Mouse (Mus musculus) inflammation-experienced regulatory T-cells, adult 16 weeks (primary cell): Measurements from ENCODE around the gene Mcm3ap. TPM values are rescaled to one million over a fixed set of nuclear protein-coding genes. Genes with fewer than 3 reads are reported as not detected.

ENCODE experiments used
- polyA plus RNA-seq: library from polyadenylated mRNA; unstranded; fragments of 100-300 nt; shearing (Covaris generic); gene quantifications from one replicate; pipeline ENCODE4 v1.2.1, GENCODE M21; 2017

Gene Mcm3ap
- polyA plus RNA-seq: 91.4 TPM

DNA sequence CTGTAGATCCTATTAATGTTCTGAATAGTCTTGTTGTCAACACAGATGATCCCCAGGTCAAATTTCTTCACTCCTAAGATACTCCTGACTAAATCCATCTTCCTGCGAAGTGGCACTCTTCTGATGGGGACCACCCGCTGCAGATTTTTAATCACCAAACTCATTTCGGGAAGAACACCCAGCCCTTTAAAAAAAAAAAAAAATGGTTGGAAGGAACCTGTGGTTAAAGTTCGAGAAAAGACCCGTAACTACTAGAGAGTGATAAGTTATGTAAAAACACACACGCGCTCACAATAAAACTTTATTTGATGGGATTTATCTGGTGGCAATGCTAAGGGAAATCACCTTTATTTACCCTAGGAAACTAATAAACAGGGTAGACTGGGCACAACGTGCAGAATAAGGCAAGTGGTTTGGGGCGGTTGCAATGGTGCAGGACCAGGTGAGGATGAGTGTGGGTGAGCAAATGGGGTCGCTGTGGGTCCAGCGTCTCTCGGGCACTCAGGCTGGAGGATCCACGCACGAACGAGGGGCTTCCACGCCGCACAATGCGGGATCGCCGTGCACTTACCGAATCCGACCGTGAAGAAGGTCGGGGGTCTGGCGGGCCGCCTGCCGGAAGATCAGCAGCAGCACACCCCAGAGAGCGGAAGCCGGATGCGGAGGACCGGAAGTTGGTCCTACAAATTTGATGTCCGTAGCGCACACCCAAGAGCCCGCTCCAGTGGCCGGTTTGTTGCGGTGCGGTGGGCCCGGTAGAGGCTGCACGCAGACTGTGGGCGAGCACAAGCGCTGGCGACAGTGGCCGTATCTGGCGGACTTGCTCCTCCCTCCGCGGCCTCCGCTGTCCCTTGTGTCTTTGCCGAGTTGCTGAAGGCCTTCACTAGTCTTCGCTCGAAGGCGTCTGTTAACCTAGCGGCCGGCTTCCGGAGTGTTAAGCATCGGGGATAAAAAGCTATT lies at the start of gene Mcm3ap, which contains the start of gene Ybey:
Gene Mcm3ap (plus strand): TSS at position 725 of the 960 bp plus-strand sequence.
Gene Ybey (minus strand): TSS at position 912 of the 960 bp plus-strand sequence.

DNA sequence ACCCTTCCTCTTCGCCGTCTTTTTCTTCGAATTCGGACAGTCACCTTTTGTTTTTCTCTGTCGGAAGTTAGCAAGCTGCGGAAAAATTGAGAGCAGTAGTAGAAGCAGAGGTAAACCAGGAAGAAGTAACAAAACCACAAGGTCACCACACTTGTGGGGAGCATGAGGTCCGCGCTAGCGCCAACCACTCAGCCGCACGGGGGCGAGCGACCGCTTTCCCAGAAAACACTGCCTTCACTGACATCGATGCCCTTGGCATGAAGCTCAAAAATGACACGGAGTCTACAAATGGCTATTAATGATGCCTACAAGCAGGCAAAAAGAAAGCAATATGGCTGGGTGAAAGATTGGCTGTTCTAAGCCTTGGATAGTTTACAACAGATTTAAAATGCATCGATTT lies 28.4 kb upstream of the Mcm3ap start, which contains the start of gene AC141477.1:
Gene AC141477.1 (minus strand): TSS at position 164 of the 400 bp plus-strand sequence.

DNA sequence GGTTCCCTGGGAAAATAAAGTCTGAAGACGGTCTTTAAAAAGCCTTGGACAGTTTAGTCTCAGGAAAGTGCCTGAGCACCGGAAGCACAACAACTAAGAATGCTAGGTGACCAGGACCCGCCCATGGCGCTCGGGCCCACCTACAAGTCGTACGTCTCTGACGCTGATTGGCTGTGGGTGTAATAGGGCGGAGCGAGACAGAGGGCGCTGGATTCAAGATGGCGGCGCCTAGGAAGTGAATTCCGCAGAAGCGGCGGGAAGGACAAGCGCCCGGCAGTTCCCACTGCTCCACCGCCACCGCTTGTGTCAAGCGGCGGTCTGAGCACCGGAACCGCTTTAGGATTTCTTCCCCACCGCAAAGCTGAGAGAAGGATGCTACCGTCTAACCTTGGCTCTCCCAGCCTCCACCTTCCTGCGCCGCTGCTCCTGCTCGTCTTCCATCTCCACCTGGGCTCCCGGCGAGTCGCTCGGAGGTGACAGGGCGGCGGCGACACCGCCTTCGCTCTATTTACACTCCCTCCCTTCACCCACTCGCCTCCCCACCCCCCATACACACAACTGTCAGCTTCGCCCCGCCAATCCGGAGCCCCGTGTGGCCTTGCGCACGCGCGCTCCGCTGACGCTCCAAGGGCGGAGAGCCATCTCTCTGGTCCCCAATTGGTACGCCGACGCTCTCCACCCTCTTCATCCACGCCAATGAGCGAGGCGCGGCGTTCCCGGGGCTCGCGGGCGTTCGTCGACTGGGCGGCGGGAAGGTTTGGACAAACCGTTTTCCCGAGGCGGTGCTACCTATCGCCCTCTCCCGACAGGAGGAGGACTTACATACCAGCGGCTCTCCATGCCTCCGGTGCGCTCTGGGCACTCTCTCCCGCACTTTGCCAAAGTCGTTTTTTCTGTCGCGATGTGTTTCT lies 26.3 kb upstream of the Mcm3ap start, which contains the start of gene Pcnt:
Gene Pcnt (minus strand): TSS at position 609 of the 911 bp plus-strand sequence.

DNA sequence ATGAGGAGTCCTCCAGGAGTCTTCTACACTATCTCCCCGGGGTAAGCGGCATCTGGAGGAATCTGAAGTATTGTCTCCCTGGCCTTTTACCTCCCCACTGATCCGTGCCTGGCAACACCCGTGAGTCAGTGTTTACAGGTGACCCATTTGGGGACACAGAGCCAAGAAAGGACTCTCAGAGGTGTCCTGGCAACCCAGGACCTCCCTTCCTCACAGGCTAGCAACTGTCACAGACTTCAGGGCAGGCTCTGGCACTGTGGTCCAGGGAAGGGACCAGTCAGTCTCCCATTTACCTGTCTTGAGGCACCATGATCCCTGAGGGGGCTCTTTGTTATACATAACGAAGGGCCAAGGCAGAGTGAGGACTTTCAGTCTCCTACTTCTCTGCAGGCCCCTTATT lies 19.9 kb upstream of the Mcm3ap start, which contains the start of gene 2610028H24Rik:
Gene 2610028H24Rik (plus strand): TSS at position 231 of the 400 bp plus-strand sequence.

DNA sequence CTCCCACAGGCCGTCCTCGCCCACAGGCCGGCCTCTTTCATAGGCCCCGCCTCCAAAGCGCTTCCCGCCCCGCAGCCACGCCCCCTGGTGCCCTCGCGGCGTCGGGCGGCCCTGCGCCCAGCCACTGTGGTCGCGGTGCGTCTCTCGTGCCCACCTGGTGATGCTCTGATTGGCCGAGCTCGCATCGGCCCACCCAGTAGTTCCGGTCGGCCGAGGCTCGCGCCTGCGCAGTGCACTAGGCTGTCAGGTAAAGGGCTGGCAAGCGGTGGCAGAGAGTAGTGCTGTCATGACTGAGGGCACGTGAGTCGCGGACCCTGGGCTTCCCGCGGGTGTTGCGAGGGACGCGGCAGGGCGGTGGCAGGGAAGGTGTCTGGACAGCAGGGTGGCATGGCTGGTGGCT lies 62.6 kb downstream of the Mcm3ap start, which contains the start of gene Lss:
Gene Lss (plus strand): TSS at position 214 of the 400 bp plus-strand sequence.

DNA sequence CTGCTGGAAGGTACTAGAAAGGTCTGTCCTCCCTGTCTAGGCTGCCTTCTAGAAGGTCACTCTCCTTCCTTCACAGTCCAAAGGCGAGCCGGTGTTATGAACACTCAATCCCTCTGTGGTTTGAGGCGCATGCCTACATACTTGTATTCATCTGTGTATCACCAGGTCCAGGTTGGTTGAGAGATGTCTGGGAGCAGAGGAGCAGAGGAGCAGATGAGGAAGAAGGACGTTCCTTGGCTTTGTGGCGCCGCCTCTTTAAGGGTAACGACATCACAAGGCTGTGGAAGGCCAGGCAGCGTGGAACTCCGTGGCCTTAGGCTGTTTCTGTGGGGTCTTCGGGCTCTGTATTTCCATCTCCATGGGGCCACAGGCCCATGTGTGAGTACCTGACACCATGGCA lies 93.2 kb downstream of the Mcm3ap start, which contains the start of gene Spatc1l:
Gene Spatc1l (plus strand): TSS at position 301 of the 400 bp plus-strand sequence.

Other genes starting within 250 kb of the Mcm3ap start
- gene Prmt2, start 231.1 kb upstream of the Mcm3ap start, polyA plus RNA-seq: 38.2 TPM
- not detected for gene S100b, start 215.1 kb upstream of the Mcm3ap start, polyA plus RNA-seq
- 2.2 TPM for gene Dip2a, start 123.6 kb upstream of the Mcm3ap start, polyA plus RNA-seq
- gene AC141477.1, start 28.5 kb upstream of the Mcm3ap start, polyA plus RNA-seq: 17.8 TPM
- gene Pcnt, start 26.1 kb upstream of the Mcm3ap start, polyA plus RNA-seq: 28.5 TPM
- not detected for gene 2610028H24Rik, start 19.8 kb upstream of the Mcm3ap start, polyA plus RNA-seq
- 5.0 TPM for gene Ybey, start 187 bp downstream of the Mcm3ap start, polyA plus RNA-seq
- gene Lss, start 62.7 kb downstream of the Mcm3ap start, polyA plus RNA-seq: 19.7 TPM
- not detected for gene Spatc1l, start 93.3 kb downstream of the Mcm3ap start, polyA plus RNA-seq
- gene Ftcd, start 106.7 kb downstream of the Mcm3ap start, polyA plus RNA-seq: not detected
- gene Col6a2, start 154.7 kb downstream of the Mcm3ap start, polyA plus RNA-seq: not detected